Mouse (Mus musculus): ENCODE measurements around the gene Neb. TPM values are rescaled to one million over a fixed set of nuclear protein-coding genes. Genes with fewer than 3 reads are reported as not detected.

Gene Neb
- polyA plus RNA-seq, 1 experiment from 2014 or later = 2.3 TPM

GRCm38 (mm10) chr2:52386037-52386436 lies 7.8 kb upstream of the Neb start:
- WGBS = 21% methylated on average over 7 of the region's 7 CpGs
- DNase-seq (ENCODE audit: low spot score) = peak; percentile 62

GRCm38 (mm10) chr2:52378848-52379261 lies 581 bp upstream of the Neb start:
- no peak overlapping the region for H3K4me3 ChIP-seq (ENCODE audit: low read depth, low read length)
- H3K4me2 ChIP-seq (replicated peaks; ENCODE audit: low read depth, low read length) = no peak overlapping the region
- peak; percentile 94 for ATAC-seq
- no peak overlapping the region for H3K9ac ChIP-seq (replicated peaks; ENCODE audit: low read depth)
- H3K27ac ChIP-seq (ENCODE audit: low read length) = 0 out of 2 replicates have a peak overlapping the region, but pooled peaks have one; percentile 32
- peak; percentile 71 for DNase-seq (ENCODE audit: low spot score)
- H3K4me1 ChIP-seq (ENCODE audit: insufficient read depth, low read depth, low read length) = no peaks in the 10 kb centered on the region
- H3K36me3 ChIP-seq (ENCODE audit: insufficient read depth, low read length) = no peaks in the 10 kb centered on the region
- no peaks in the 10 kb centered on the region for H3K9me3 ChIP-seq (ENCODE audit: low read length)
- WGBS = 47% methylated on average over 10 of the region's 10 CpGs
- TF ChIP-seq CTCF (IDR thresholded peaks at IDR 0.05) (no peak), EP300 (IDR thresholded peaks at IDR 0.05) (peak; percentile 90)
- H3K27me3 ChIP-seq (replicated peaks; ENCODE audit: insufficient read depth, low read length) = no peaks in the 10 kb centered on the region

More at GRCm38 (mm10) chr2:52386037-52386436, 7.8 kb upstream of the Neb start:
- H3K27me3 ChIP-seq (replicated peaks; ENCODE audit: insufficient read depth, low read length) = no peaks in the 10 kb centered on the region
- H3K27ac ChIP-seq (ENCODE audit: low read length) = peak overlapping the region; percentile 59
- TF ChIP-seq CTCF (IDR thresholded peaks at IDR 0.05) = no peak
- peak; percentile 77 for ATAC-seq
- H3K4me1 ChIP-seq (ENCODE audit: insufficient read depth, low read depth, low read length) = no peaks in the 10 kb centered on the region
- H3K36me3 ChIP-seq (ENCODE audit: insufficient read depth, low read length) = no peaks in the 10 kb centered on the region
- H3K4me2 ChIP-seq (replicated peaks; ENCODE audit: low read depth, low read length) = peak overlapping the region; percentile 25; the same call in 1 of the 2 replicates
- H3K9ac ChIP-seq (replicated peaks; ENCODE audit: low read depth) = no peak overlapping the region
- H3K9me3 ChIP-seq (ENCODE audit: low read length) = no peaks in the 10 kb centered on the region
- H3K4me3 ChIP-seq (ENCODE audit: low read depth, low read length) = no peak overlapping the region

- WGBS = 58% methylated on average over 13 of the region's 13 CpGs
- Histone ChIP-seq H3K27me3 (replicated peaks; ENCODE audit: insufficient read depth, low read length) (no peaks in the 10 kb centered on the region), H3K36me3 (ENCODE audit: insufficient read depth, low read length) (no peaks in the 10 kb centered on the region), H3K9ac (replicated peaks; ENCODE audit: low read depth) (no peak overlapping the region), H3K4me3 (ENCODE audit: low read depth, low read length) (no peak overlapping the region), H3K9me3 (ENCODE audit: low read length) (no peaks in the 10 kb centered on the region), H3K27ac (ENCODE audit: low read length) (no peak overlapping the region), H3K4me1 (ENCODE audit: insufficient read depth, low read depth, low read length) (peaks cover 5% of the 10 kb centered on the region; the same call in 1 of the 2 replicates), H3K4me2 (replicated peaks; ENCODE audit: low read depth, low read length) (no peak overlapping the region)
- ATAC-seq = no peak
- no peak for TF ChIP-seq CTCF (IDR thresholded peaks at IDR 0.05)
- no peak for TF ChIP-seq EP300 (IDR thresholded peaks at IDR 0.05)
- no peak for DNase-seq (ENCODE audit: low spot score)
Observed at GRCm38 (mm10) chr2:52377706-52378447, 397 bp downstream of the Neb start.

- Histone ChIP-seq H3K9ac (replicated peaks; ENCODE audit: low read depth) (no peak overlapping the region), H3K36me3 (ENCODE audit: insufficient read depth, low read length) (no peaks in the 10 kb centered on the region), H3K9me3 (ENCODE audit: low read length) (no peaks in the 10 kb centered on the region), H3K4me3 (ENCODE audit: low read depth, low read length) (no peak overlapping the region), H3K4me1 (ENCODE audit: insufficient read depth, low read depth, low read length) (peaks cover 8% of the 10 kb centered on the region; the same call in 1 of the 2 replicates), H3K27me3 (replicated peaks; ENCODE audit: insufficient read depth, low read length) (no peaks in the 10 kb centered on the region), H3K4me2 (replicated peaks; ENCODE audit: low read depth, low read length) (no peak overlapping the region), H3K27ac (ENCODE audit: low read length) (no peak overlapping the region)
- ATAC-seq (no peak), DNase-seq (ENCODE audit: low spot score) (no peak)
- WGBS = 90% methylated on average over 6 of the region's 6 CpGs
- TF ChIP-seq CTCF (IDR thresholded peaks at IDR 0.05) (no peak), EP300 (IDR thresholded peaks at IDR 0.05) (no peak)
Observed at GRCm38 (mm10) chr2:52374706-52375105, 3.6 kb downstream of the Neb start.

GRCm38 (mm10) chr2:52372480-52372879 lies 5.8 kb downstream of the Neb start:
- H3K4me2 ChIP-seq (replicated peaks; ENCODE audit: low read depth, low read length) = no peak overlapping the region
- H3K27ac ChIP-seq (ENCODE audit: low read length) = no peak overlapping the region
- ATAC-seq (peak; percentile 92), DNase-seq (ENCODE audit: low spot score) (peak; percentile 89)
- H3K27me3 ChIP-seq (replicated peaks; ENCODE audit: insufficient read depth, low read length) = no peaks in the 10 kb centered on the region
- H3K4me1 ChIP-seq (ENCODE audit: insufficient read depth, low read depth, low read length) = peaks cover 8% of the 10 kb centered on the region; the same call in 1 of the 2 replicates
- 35% methylated on average over 6 of the region's 6 CpGs for WGBS
- H3K36me3 ChIP-seq (ENCODE audit: insufficient read depth, low read length) = no peaks in the 10 kb centered on the region
- no peaks in the 10 kb centered on the region for H3K9me3 ChIP-seq (ENCODE audit: low read length)
- no peak overlapping the region for H3K4me3 ChIP-seq (ENCODE audit: low read depth, low read length)
- TF ChIP-seq CTCF (IDR thresholded peaks at IDR 0.05) = no peak
- peak; percentile 90 for TF ChIP-seq EP300 (IDR thresholded peaks at IDR 0.05)
- H3K9ac ChIP-seq (replicated peaks; ENCODE audit: low read depth) = no peak overlapping the region

- ATAC-seq = peak; percentile 48
- peaks cover 8% of the 10 kb centered on the region; the same call in 1 of the 2 replicates for H3K4me1 ChIP-seq (ENCODE audit: insufficient read depth, low read depth, low read length)
- no peak for DNase-seq (ENCODE audit: low spot score)
Observed at GRCm38 (mm10) chr2:52372080-52372479, 6.2 kb downstream of the Neb start.

More at GRCm38 (mm10) chr2:52372080-52372479, 6.2 kb downstream of the Neb start:
- H3K4me2 ChIP-seq (replicated peaks; ENCODE audit: low read depth, low read length) = no peak overlapping the region
- no peaks in the 10 kb centered on the region for H3K36me3 ChIP-seq (ENCODE audit: insufficient read depth, low read length)
- H3K4me3 ChIP-seq (ENCODE audit: low read depth, low read length) = no peak overlapping the region
- H3K27ac ChIP-seq (ENCODE audit: low read length) = no peak overlapping the region; the same call in 1 of the 2 replicates
- TF ChIP-seq CTCF (IDR thresholded peaks at IDR 0.05) (no peak), EP300 (IDR thresholded peaks at IDR 0.05) (no peak)
- H3K9me3 ChIP-seq (ENCODE audit: low read length) = no peaks in the 10 kb centered on the region
- H3K27me3 ChIP-seq (replicated peaks; ENCODE audit: insufficient read depth, low read length) = no peaks in the 10 kb centered on the region
- WGBS = 56% methylated on average over 4 of the region's 4 CpGs
- no peak overlapping the region for H3K9ac ChIP-seq (replicated peaks; ENCODE audit: low read depth)
